Mouse (Mus musculus) telencephalon, adult 2 months (tissue): ENCODE data around the gene Pde8b.
A peak's percentile ranks its signal among the peaks of the same experiment; 100 is the strongest.

ENCODE experiments used
- DNase-seq: peaks from one replicate; pipeline ENCODE4 v3.0.0-alpha.2; 2011; ENCODE audit warnings: low read depth, low spot score

The Pde8b gene

DNA sequence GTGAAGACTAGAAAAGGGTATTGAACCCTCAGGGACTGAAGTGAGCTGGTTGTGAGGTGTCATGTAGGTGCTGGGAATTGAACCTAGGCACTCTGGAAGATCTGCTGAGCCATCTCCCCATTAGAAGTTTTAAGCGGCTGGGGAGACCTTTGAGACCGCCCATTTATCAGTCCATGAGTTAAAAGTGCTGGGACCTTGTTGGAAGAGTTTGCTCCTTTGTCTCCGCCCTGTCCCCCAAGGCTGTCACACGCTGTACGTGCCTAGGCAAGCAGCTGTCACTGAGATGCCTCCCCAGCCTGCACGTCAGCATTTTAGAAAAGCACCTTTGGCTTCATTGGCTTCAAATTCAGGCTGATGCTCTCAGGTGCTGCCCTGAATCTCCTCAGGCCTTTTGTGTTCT is 229.9 kb downstream of the Pde8b start:
- DNase-seq, result no peak

DNA sequence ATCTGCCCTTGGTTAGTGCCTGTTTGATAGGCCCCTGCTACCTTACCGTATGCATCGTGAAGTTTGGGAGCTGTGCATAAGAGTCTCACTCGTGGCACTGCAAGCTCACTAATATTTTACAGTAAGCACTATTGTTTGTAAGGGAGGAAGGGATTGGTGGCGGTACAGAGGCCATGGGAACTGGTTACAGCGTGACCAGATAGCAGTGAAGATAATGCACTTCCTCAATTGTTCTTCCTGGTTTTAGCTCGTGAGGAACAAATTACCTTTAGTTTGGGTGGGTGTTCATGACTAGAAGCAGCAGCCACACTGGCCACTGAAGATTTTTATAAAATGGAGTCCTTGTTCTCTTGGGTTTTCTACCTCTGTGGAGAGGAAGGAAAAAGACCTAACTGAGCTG is 230.8 kb downstream of the Pde8b start:
- DNase-seq, result no peak

- peak; percentile 61 for DNase-seq
These were observed 232.2 kb downstream of the Pde8b start for GRCm38 (mm10) chr13:95017916-95018315.

DNA sequence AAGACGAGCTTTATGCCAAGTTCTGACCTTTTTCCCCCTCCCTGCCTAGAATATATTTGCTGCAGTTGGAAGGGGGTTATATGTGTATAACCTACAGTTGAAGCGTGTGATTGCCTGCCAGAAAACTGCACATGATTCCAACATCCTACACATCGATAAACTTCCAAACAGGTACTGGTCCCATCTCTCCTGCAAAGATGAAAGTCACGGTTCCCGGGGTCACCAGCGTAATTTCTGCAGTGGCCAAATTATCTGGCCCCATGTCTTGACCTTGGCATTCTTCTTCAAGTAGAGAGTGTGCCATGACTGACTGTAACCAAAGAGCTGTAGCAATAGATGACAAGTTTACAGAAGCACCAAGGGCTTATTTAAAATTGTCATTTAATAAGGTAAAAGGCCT is 232.9 kb downstream of the Pde8b start:
- no peak for DNase-seq

DNA sequence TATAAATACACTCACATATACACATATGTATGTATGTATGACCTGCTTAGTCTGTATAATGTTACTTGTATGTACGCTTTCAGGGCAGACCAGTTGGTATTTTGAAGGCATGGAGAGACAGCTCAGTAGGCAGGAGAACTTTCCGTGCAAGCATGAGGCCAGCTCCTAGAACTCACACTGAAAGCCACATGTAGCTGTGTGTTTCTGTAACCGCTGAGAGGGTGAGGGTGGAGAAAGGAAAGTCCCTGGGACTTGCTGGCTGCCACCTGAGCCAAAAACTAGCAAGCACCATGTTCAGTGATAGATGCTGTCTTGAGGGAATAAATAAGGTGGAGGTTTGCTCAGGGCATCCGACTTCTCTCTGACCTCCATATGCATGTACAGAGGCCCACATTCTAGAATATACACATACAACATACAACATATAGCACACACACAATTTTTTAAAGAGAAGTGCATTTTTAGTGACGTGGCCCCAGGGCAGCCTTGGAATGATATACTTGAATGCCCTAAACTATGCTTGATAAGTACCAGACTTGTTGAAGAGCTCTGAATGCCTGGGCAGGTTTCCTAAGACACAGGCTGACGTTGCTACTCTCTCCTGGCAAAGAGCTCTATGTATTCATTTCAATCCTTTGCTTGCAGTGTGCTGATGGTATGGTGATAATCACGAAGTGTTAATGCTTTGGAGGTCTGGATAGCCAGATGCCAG is 238.4 kb downstream of the Pde8b start:
- no peak for DNase-seq

- no peak for DNase-seq
These were observed 240.9 kb downstream of the Pde8b start for GRCm38 (mm10) chr13:95009261-95009660.

DNA sequence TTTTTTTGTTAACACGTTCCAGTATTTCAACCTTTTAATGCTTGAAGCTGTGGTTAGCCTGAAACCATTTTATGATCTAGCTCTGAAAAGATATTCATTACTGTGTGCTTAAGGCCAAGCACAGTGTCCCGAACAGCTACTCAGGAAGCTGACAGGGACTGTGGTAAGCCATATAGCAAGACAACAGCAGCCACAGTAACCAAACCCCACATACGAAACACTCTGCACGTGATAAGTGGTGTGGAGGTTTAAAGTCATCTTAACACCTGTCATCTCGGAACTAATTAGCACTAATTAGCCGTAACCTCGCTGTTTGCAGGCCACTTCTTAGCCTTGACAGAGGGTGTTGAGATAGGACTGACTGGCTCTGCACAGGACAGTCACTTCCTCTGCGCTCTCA is 242.9 kb downstream of the Pde8b start:
- no peak for DNase-seq

- no peak for DNase-seq
These were observed 259.6 kb downstream of the Pde8b start for GRCm38 (mm10) chr13:94990516-94990915.

GRCm38 (mm10) chr13:94979081-94979480 is 271.1 kb downstream of the Pde8b start:
- no peak for DNase-seq

- peak; percentile 88 for DNase-seq
These were observed 273.6 kb downstream of the Pde8b start, which contains the start of gene Wdr41 for GRCm38 (mm10) chr13:94976219-94977186. Wdr41 (plus strand) TSS chr13:94976344.

DNA sequence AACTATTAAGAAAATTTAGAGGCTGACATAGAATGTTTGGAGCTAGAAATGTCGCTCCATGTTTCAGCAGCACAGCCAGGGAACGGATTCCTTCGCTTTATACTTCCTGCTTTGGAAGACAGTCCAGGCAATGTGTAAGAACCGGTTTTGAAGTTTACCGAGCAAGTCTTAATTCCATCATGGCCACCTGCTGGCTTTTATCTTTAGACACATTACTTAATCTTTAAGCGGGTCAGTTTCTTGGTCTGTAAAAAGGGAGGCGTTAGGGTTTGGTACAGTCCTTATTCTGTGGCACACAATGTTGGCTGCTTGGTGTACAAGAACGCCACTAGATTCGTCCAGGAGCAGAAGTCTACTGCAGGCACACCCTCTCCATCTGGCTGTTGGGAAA is 274.3 kb downstream of the Pde8b start:
- no peak for DNase-seq
